Mouse (Mus musculus): ENCODE results near the gene H2afv.

DNA sequence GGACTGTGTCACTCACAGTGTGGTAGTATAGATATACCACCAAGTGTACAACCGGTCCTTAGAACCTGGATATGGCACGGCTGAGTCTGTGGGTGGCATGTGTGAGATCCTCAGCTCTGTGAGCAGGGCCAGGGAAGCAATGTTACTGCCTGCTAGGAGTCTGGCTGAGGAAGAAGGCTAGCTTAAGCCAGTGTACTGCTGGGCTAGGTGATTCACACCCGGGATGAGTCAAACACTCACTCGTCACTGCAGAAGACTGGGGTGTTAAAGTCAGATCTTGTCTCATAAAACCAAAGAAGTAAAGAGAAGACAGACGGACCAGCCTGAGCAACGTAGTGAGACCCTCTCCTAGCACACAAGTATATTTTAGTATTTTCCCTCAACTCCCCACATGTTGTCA lies 63.3 kb downstream of the H2afv start:
- TF ChIP-seq SRF (IDR thresholded peaks at IDR 0.05; ENCODE audit: control insufficient read depth, insufficient read length, low read depth) (no peak), USF1 (IDR thresholded peaks at IDR 0.05; ENCODE audit: low read depth) (no peak), POLR2AphosphoS2 (IDR thresholded peaks at IDR 0.05; ENCODE audit: insufficient read length, low read depth) (no peak), POLR2A (IDR thresholded peaks at IDR 0.05; ENCODE audit: insufficient read length, low read depth) (no peak), MAX (IDR thresholded peaks at IDR 0.05; ENCODE audit: low read depth) (no peak), MYOG (IDR thresholded peaks at IDR 0.05; ENCODE audit: control insufficient read depth in 1 of 3, insufficient read depth in 1 of 3, insufficient read length in 2 of 3, low read depth in 2 of 3) (no peak), E2F4 (IDR thresholded peaks at IDR 0.05; ENCODE audit: insufficient read depth) (no peak), TCF12 (IDR thresholded peaks at IDR 0.05; ENCODE audit: insufficient read depth, poor library complexity, severe bottlenecking) (no peak), MYOD1 (IDR thresholded peaks at IDR 0.05; ENCODE audit: control insufficient read depth in 1 of 3, insufficient read length in 2 of 3, low read depth in 2 of 3) (no peak), REST (IDR thresholded peaks at IDR 0.05; ENCODE audit: insufficient read depth, insufficient read length) (no peak)

Data from myocyte (in vitro differentiated cells).